Mouse (Mus musculus): ENCODE measurements around the gene Tyw1. TPM values are rescaled to one million over a fixed set of nuclear protein-coding genes. Genes with fewer than 3 reads are reported as not detected.

Tyw1 gene
- polyA plus RNA-seq (2014; fragmentation: Nextera tagmentation; extraction: Ambion mirVana) = 22.3 and 23.9 TPM in 2 replicates

DNA sequence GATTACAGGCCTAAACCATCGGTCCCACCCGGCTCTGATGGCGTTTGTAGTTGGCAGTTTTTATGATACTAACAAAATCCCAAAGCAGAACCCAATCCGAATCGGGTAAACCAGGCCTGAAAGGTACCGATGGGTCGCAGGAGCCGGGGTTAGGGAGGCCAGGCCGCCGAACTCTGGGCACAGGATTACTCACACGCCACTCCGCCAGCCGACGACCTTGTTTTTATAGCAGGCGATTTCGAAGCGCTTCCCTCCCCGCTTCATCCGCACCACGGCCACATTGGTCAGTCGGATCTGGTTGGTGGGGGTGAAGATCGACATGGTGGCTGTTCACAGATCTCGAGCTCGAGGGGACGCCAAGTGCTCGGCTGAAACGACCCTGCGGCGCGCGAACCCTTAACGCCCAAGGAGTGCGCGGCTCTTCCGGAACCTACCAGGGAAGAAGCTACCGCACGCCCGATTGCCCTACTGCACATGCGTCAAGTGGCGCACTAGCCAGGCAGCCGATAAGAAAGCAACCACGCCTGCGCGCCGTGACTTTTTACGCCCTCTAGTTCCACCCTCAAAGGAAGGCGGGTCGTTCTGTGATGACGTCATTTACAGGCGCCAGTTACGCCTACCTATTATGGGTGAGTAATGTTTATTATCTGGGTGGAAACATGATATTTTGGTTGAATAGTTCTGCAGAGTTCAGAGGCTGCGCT lies at the start of gene Tyw1, which contains the start of gene Sbds:
TSS of gene Tyw1 (plus strand) at position 603 of the 704 bp plus-strand sequence.
TSS of gene Sbds (minus strand) at position 514 of the 704 bp plus-strand sequence.
- Histone ChIP-seq H3K27ac (replicated peaks; ENCODE audit: low read depth, low read length) (peak within 1 kb of the TSS; percentile 84), H3K36me3 (ENCODE audit: control insufficient read depth, insufficient read depth, low read length) (peaks cover 32% of the 10 kb centered on the region), H3K9ac (ENCODE audit: low read depth, low read length) (peak within 1 kb of the TSS; percentile 85)

DNA sequence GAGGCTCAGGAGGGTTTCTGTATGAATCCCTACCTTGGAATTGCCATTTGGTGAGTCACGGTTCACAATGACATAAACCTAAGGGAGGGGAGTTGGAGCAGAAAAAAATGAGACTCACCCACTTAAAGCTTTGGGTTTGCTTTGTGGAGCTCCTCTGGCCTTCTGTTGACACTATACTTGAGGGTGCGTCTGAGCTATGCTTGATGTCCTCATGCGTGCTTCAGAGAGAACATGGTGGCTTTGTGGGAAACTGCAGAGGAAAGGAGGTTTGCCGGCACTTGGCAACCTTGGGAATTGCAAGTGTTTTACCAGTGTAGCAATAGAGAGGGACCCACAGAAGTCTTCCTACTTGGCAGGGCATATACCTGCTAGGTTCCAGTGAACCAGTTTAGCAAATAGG lies 48.1 kb upstream of the Tyw1 start:
- Histone ChIP-seq H3K4me2 (ENCODE audit: low read depth, low read length) (no peak overlapping the region), H3K36me3 (ENCODE audit: control insufficient read depth, insufficient read depth, low read length) (peaks cover 56% of the 10 kb centered on the region), H3K9ac (ENCODE audit: low read depth, low read length) (no peak overlapping the region), H3K9me3 (ENCODE audit: control insufficient read depth, low read length) (no peaks in the 10 kb centered on the region), H3K27me3 (replicated peaks; ENCODE audit: control insufficient read depth, insufficient read depth, low read length) (no peaks in the 10 kb centered on the region), H3K27ac (replicated peaks; ENCODE audit: low read depth, low read length) (no peak overlapping the region), H3K4me3 (ENCODE audit: low read depth, low read length) (no peak overlapping the region), H3K4me1 (ENCODE audit: control insufficient read depth, insufficient read depth, low read length) (no peaks in the 10 kb centered on the region)
- ATAC-seq (ENCODE audit: low read depth) (no peak), DNase-seq (ENCODE audit: low spot score) (no peak)
- WGBS = 96% methylated on average over 4 of the region's 4 CpGs

More for the DNA sequence above, at the start of gene Tyw1, which contains the start of gene Sbds:
- peak; percentile 91 for ATAC-seq (ENCODE audit: low read depth)
- peaks cover 6% of the 10 kb centered on the region; the same call in 1 of the 2 replicates for H3K4me1 ChIP-seq (ENCODE audit: control insufficient read depth, insufficient read depth, low read length)
- H3K4me2 ChIP-seq (ENCODE audit: low read depth, low read length) = peak within 1 kb of the TSS; percentile 85
- no peaks in the 10 kb centered on the region for H3K9me3 ChIP-seq (ENCODE audit: control insufficient read depth, low read length)
- WGBS = under 1% methylated on average over 43 of the region's 52 CpGs
- DNase-seq (ENCODE audit: low spot score) = peak; percentile 99
- H3K4me3 ChIP-seq (ENCODE audit: low read depth, low read length) = peak within 1 kb of the TSS; percentile 81
- H3K27me3 ChIP-seq (replicated peaks; ENCODE audit: control insufficient read depth, insufficient read depth, low read length) = no peaks in the 10 kb centered on the region

DNA sequence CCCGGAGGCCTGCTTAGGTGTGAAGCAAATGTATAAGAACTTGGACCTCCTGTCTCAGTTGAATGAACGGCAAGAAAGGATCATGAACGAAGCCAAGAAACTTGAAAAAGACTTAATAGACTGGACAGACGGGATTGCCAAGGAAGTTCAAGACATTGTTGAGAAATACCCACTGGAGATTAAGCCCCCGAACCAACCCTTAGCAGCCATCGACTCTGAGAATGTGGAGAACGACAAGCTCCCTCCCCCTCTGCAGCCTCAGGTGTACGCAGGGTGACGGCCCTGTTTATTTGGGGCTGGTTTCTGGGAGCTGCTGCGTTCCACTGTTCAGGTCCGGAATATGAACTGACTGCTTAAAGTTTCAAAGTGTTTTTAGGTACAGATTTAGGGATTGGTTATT lies 42.5 kb upstream of the Tyw1 start:
- H3K9me3 ChIP-seq (ENCODE audit: control insufficient read depth, low read length) = no peaks in the 10 kb centered on the region; the same call in 1 of the 2 replicates
- DNase-seq (ENCODE audit: low spot score) (no peak), ATAC-seq (ENCODE audit: low read depth) (no peak)
- no peaks in the 10 kb centered on the region for H3K27me3 ChIP-seq (replicated peaks; ENCODE audit: control insufficient read depth, insufficient read depth, low read length)
- H3K4me2 ChIP-seq (ENCODE audit: low read depth, low read length) = no peak overlapping the region
- H3K36me3 ChIP-seq (ENCODE audit: control insufficient read depth, insufficient read depth, low read length) = peaks cover 64% of the 10 kb centered on the region
- no peak overlapping the region for H3K9ac ChIP-seq (ENCODE audit: low read depth, low read length)
- no peaks in the 10 kb centered on the region for H3K4me1 ChIP-seq (ENCODE audit: control insufficient read depth, insufficient read depth, low read length)
- 84% methylated on average over 11 of the region's 11 CpGs for WGBS
- no peak overlapping the region for H3K27ac ChIP-seq (replicated peaks; ENCODE audit: low read depth, low read length)
- no peak overlapping the region for H3K4me3 ChIP-seq (ENCODE audit: low read depth, low read length)

DNA sequence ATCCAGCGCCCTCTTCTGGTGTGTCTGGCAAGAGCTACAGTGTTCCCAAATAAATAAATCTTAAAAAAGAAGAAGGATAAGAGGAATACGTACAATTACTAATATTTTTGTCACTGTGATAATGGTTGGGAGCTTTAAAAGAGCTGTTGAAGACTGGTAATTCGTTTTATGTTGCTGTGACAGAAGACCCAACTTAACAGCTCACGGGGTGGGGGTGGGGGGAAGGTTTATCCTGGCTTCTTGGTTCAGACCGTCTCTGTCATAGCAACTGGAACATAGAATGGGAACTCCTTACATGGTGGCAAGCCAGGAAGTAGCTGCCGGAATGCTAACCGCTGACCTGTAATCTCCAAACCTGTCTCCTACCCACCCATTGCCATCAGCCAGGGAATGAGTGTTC lies 38.6 kb upstream of the Tyw1 start, which contains the start of gene Tmem248:
TSS of gene Tmem248 (plus strand) at position 301 of the 400 bp plus-strand sequence.
- H3K4me3 ChIP-seq (ENCODE audit: low read depth, low read length) = no peak within 1 kb of the TSS
- 85% methylated on average over 7 of the region's 7 CpGs for WGBS
- no peaks in the 10 kb centered on the region for H3K27me3 ChIP-seq (replicated peaks; ENCODE audit: control insufficient read depth, insufficient read depth, low read length)

DNA sequence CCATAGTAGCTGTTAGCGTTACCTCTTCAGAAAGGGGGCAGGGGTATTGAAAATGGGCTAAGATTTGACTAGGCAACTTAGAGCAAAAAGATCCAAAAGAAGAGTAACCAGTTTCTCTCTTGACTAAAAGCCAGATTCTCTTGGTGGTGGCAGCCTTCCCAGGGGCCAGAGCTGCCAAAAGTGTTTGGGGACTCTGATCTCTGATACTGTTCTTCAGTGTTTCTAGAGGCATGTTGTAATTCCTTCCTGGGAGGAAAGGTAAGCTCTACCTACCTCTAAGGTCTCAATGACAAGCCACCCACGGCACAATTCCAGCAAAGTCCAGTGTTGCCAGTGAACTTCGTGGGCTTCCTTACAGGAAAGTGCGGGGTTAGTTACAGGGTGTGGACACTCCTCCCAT lies 38.0 kb upstream of the Tyw1 start:
- Histone ChIP-seq H3K4me1 (ENCODE audit: control insufficient read depth, insufficient read depth, low read length) (peaks cover 5% of the 10 kb centered on the region; the same call in 1 of the 2 replicates), H3K27ac (replicated peaks; ENCODE audit: low read depth, low read length) (no peak overlapping the region), H3K4me3 (ENCODE audit: low read depth, low read length) (no peak overlapping the region), H3K4me2 (ENCODE audit: low read depth, low read length) (no peak overlapping the region), H3K36me3 (ENCODE audit: control insufficient read depth, insufficient read depth, low read length) (peaks cover 24% of the 10 kb centered on the region), H3K9ac (ENCODE audit: low read depth, low read length) (no peak overlapping the region), H3K9me3 (ENCODE audit: control insufficient read depth, low read length) (no peaks in the 10 kb centered on the region; the same call in 1 of the 2 replicates), H3K27me3 (replicated peaks; ENCODE audit: control insufficient read depth, insufficient read depth, low read length) (no peaks in the 10 kb centered on the region)
- ATAC-seq (ENCODE audit: low read depth) (no peak), DNase-seq (ENCODE audit: low spot score) (no peak)
- WGBS = 88% methylated on average over 4 of the region's 4 CpGs

More for the DNA sequence above, 38.6 kb upstream of the Tyw1 start, which contains the start of gene Tmem248:
- Histone ChIP-seq H3K27ac (replicated peaks; ENCODE audit: low read depth, low read length) (no peak within 1 kb of the TSS), H3K9ac (ENCODE audit: low read depth, low read length) (no peak within 1 kb of the TSS), H3K4me2 (ENCODE audit: low read depth, low read length) (no peak within 1 kb of the TSS), H3K36me3 (ENCODE audit: control insufficient read depth, insufficient read depth, low read length) (peaks cover 30% of the 10 kb centered on the region), H3K4me1 (ENCODE audit: control insufficient read depth, insufficient read depth, low read length) (peaks cover 5% of the 10 kb centered on the region; the same call in 1 of the 2 replicates), H3K9me3 (ENCODE audit: control insufficient read depth, low read length) (no peaks in the 10 kb centered on the region; the same call in 1 of the 2 replicates)
- DNase-seq (ENCODE audit: low spot score) (no peak), ATAC-seq (ENCODE audit: low read depth) (no peak)

DNA sequence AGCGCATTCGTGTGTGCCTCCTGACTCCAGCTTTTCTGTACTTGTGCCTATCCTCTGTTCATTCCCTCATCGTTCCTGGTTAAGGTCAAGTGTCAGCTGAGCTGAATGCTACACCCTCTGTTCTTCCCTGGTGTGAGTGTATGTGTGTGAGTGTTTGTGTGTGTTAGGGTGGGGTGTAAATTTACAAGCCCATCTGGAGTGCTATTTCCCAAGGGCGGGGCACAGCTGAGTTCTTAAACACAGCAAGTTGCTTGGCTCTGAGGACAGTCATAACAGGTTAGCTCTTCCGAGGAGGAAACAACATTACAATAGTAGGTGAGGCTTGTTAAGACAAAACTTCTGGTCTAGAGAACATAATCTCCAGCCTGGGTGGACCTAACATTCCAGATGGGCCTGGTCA lies 37.1 kb upstream of the Tyw1 start:
- 90% methylated on average over 5 of the region's 5 CpGs for WGBS
- no peaks in the 10 kb centered on the region for H3K27me3 ChIP-seq (replicated peaks; ENCODE audit: control insufficient read depth, insufficient read depth, low read length)
- H3K9ac ChIP-seq (ENCODE audit: low read depth, low read length) = no peak overlapping the region
- no peaks in the 10 kb centered on the region; the same call in 1 of the 2 replicates for H3K9me3 ChIP-seq (ENCODE audit: control insufficient read depth, low read length)
- peaks cover 9% of the 10 kb centered on the region for H3K4me1 ChIP-seq (ENCODE audit: control insufficient read depth, insufficient read depth, low read length)
- ATAC-seq (ENCODE audit: low read depth) (no peak), DNase-seq (ENCODE audit: low spot score) (no peak)
- no peak overlapping the region for H3K4me2 ChIP-seq (ENCODE audit: low read depth, low read length)
- no peak overlapping the region for H3K4me3 ChIP-seq (ENCODE audit: low read depth, low read length)
- no peak overlapping the region for H3K27ac ChIP-seq (replicated peaks; ENCODE audit: low read depth, low read length)
- H3K36me3 ChIP-seq (ENCODE audit: control insufficient read depth, insufficient read depth, low read length) = peaks cover 15% of the 10 kb centered on the region

DNA sequence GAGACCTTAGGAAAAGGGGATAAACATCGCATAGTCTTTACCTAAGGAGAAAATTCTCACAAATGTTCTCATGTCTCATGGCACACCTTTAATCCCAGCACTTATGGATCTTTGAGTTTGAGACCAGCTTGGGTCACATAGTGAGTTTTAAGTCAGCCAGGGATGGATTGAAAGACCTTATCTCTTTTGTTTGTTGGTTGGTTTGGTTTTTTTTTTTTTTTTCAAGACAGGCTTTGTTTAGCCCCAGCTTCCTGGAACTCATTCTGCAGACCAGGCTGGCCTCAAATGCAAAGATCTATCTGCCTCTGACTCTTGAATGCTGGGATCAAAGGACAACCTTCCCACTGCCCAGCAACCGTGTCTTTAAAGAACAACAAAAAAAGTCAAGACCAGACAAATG lies 34.1 kb upstream of the Tyw1 start:
- Histone ChIP-seq H3K9ac (ENCODE audit: low read depth, low read length) (peak overlapping the region; percentile 99), H3K4me2 (ENCODE audit: low read depth, low read length) (peak overlapping the region; percentile 77), H3K36me3 (ENCODE audit: control insufficient read depth, insufficient read depth, low read length) (0 out of 2 replicates have a peak, but pooled peaks cover 5% of the 10 kb centered on the region), H3K4me3 (ENCODE audit: low read depth, low read length) (peak overlapping the region; percentile 99), H3K27ac (replicated peaks; ENCODE audit: low read depth, low read length) (no peak overlapping the region), H3K9me3 (ENCODE audit: control insufficient read depth, low read length) (no peaks in the 10 kb centered on the region; the same call in 1 of the 2 replicates), H3K4me1 (ENCODE audit: control insufficient read depth, insufficient read depth, low read length) (peaks cover 17% of the 10 kb centered on the region), H3K27me3 (replicated peaks; ENCODE audit: control insufficient read depth, insufficient read depth, low read length) (no peaks in the 10 kb centered on the region)
- 51% methylated on average over 2 of the region's 2 CpGs for WGBS
- no peak for ATAC-seq (ENCODE audit: low read depth)
- no peak for DNase-seq (ENCODE audit: low spot score)

DNA sequence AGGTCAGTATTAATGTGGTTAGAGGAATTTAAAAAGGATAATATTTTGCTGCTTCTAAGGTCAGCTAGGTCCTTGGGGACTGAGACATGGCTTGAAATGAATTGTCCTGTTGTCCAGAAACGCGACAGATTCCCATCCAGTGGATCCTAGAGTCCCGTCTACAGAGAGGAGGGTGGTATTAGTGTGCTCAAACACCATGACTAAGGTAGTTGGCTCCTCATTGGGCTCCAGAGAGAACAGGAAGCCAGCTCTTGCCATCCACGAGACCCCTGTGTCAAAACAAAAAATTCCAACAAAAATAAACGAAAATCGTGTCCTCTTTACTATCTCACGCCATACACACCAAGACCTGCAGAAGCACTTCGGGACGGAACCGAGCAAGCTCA lies 33.7 kb upstream of the Tyw1 start:
- Histone ChIP-seq H3K27me3 (replicated peaks; ENCODE audit: control insufficient read depth, insufficient read depth, low read length) (no peaks in the 10 kb centered on the region), H3K4me3 (ENCODE audit: low read depth, low read length) (peak overlapping the region; percentile 99), H3K4me2 (ENCODE audit: low read depth, low read length) (peak overlapping the region; percentile 77), H3K27ac (replicated peaks; ENCODE audit: low read depth, low read length) (peak overlapping the region; percentile 86), H3K9me3 (ENCODE audit: control insufficient read depth, low read length) (no peaks in the 10 kb centered on the region; the same call in 1 of the 2 replicates), H3K9ac (ENCODE audit: low read depth, low read length) (peak overlapping the region; percentile 99), H3K36me3 (ENCODE audit: control insufficient read depth, insufficient read depth, low read length) (0 out of 2 replicates have a peak, but pooled peaks cover 5% of the 10 kb centered on the region), H3K4me1 (ENCODE audit: control insufficient read depth, insufficient read depth, low read length) (peaks cover 17% of the 10 kb centered on the region)
- ATAC-seq (ENCODE audit: low read depth) = peak; percentile 62
- DNase-seq (ENCODE audit: low spot score) = no peak
- 0% methylated on average over 10 of the region's 10 CpGs for WGBS
